Mouse (Mus musculus): ENCODE data around the gene Txn1. TPM values are rescaled to one million over a fixed set of nuclear protein-coding genes. Genes with fewer than 3 reads are reported as not detected.

The Txn1 gene
- 135 and 150 TPM in 2 replicates for total RNA-seq (2015; ENCODE audit: low replicate concordance)
- 38.0 and 69.0 TPM in 2 replicates for total RNA-seq (2017; ENCODE audit: low replicate concordance)

GRCm38 (mm10) chr4:57956029-57956960, at the start of gene Txn1:
Gene Txn1, minus strand, starts transcription at chr4:57956411.
- ATAC-seq (replicated peaks; ENCODE audit: low FRiP score, poor library complexity, severe bottlenecking), result peak; percentile 86

GRCm38 (mm10) chr4:58003501-58003900, 47.3 kb upstream of the Txn1 start:
- ATAC-seq (replicated peaks; ENCODE audit: low FRiP score, poor library complexity, severe bottlenecking), result no peak

- ATAC-seq (replicated peaks; ENCODE audit: low FRiP score, poor library complexity, severe bottlenecking), result no peak
Observed at GRCm38 (mm10) chr4:57991425-57991824, 35.2 kb upstream of the Txn1 start.

- ATAC-seq (replicated peaks; ENCODE audit: low FRiP score, poor library complexity, severe bottlenecking), result no peak
Observed at GRCm38 (mm10) chr4:57974400-57975117, 18.3 kb upstream of the Txn1 start.

GRCm38 (mm10) chr4:57973592-57974268, 17.5 kb upstream of the Txn1 start:
- no peak for ATAC-seq (replicated peaks; ENCODE audit: low FRiP score, poor library complexity, severe bottlenecking)

- ATAC-seq (replicated peaks; ENCODE audit: low FRiP score, poor library complexity, severe bottlenecking), result no peak
Observed at GRCm38 (mm10) chr4:57970285-57970684, 14.1 kb upstream of the Txn1 start.

GRCm38 (mm10) chr4:57967195-57967594, 11.0 kb upstream of the Txn1 start:
- ATAC-seq (replicated peaks; ENCODE audit: low FRiP score, poor library complexity, severe bottlenecking), result no peak

GRCm38 (mm10) chr4:57965516-57965915, 9.3 kb upstream of the Txn1 start:
- no peak for ATAC-seq (replicated peaks; ENCODE audit: low FRiP score, poor library complexity, severe bottlenecking)

GRCm38 (mm10) chr4:57964143-57964542, 7.9 kb upstream of the Txn1 start:
- no peak for ATAC-seq (replicated peaks; ENCODE audit: low FRiP score, poor library complexity, severe bottlenecking)

GRCm38 (mm10) chr4:57959056-57959455, 2.8 kb upstream of the Txn1 start:
- ATAC-seq (replicated peaks; ENCODE audit: low FRiP score, poor library complexity, severe bottlenecking), result no peak

GRCm38 (mm10) chr4:57958098-57958497, 1.9 kb upstream of the Txn1 start:
- ATAC-seq (replicated peaks; ENCODE audit: low FRiP score, poor library complexity, severe bottlenecking), result no peak

GRCm38 (mm10) chr4:57957200-57958085, 1.2 kb upstream of the Txn1 start:
- peak; percentile 24 for ATAC-seq (replicated peaks; ENCODE audit: low FRiP score, poor library complexity, severe bottlenecking)

GRCm38 (mm10) chr4:57955544-57955958, 660 bp downstream of the Txn1 start:
- peak; percentile 73 for ATAC-seq (replicated peaks; ENCODE audit: low FRiP score, poor library complexity, severe bottlenecking)

- no peak for ATAC-seq (replicated peaks; ENCODE audit: low FRiP score, poor library complexity, severe bottlenecking)
Observed at GRCm38 (mm10) chr4:57954991-57955390, 1.2 kb downstream of the Txn1 start.

- ATAC-seq (replicated peaks; ENCODE audit: low FRiP score, poor library complexity, severe bottlenecking), result no peak
Observed at GRCm38 (mm10) chr4:57954580-57954979, 1.6 kb downstream of the Txn1 start.

- ATAC-seq (replicated peaks; ENCODE audit: low FRiP score, poor library complexity, severe bottlenecking), result no peak
Observed at GRCm38 (mm10) chr4:57953796-57954195, 2.4 kb downstream of the Txn1 start.

GRCm38 (mm10) chr4:57952891-57953290, 3.3 kb downstream of the Txn1 start:
- no peak for ATAC-seq (replicated peaks; ENCODE audit: low FRiP score, poor library complexity, severe bottlenecking)

- no peak for ATAC-seq (replicated peaks; ENCODE audit: low FRiP score, poor library complexity, severe bottlenecking)
Observed at GRCm38 (mm10) chr4:57952416-57952815, 3.8 kb downstream of the Txn1 start.

GRCm38 (mm10) chr4:57949866-57950265, 6.3 kb downstream of the Txn1 start:
- ATAC-seq (replicated peaks; ENCODE audit: low FRiP score, poor library complexity, severe bottlenecking), result no peak

Measured in erythroblast, adult 5-6 weeks (primary cell).